Mouse (Mus musculus) retina, embryonic 14.5 days (tissue): ENCODE measurements around the gene Acy3.
A peak's percentile ranks its signal among the peaks of the same experiment; 100 is the strongest.
"Not testable (repeated sequence)": the region's sequence is repeated elsewhere in the genome, so short reads cannot be mapped to it uniquely, and the experiment has no call there.

Experiments used
- DNase-seq: peaks from one replicate; pipeline ENCODE4 v3.0.0-alpha.2; 2015; ENCODE audit warnings: low spot score

The Acy3 gene

GRCm38 (mm10) chr19:4003112-4003511 lies 16.7 kb downstream of the Acy3 start, which contains the start of gene Doc2g:
Gene Doc2g, plus strand, starts transcription at chr19:4003313.
- DNase-seq: no peak

- no peak for DNase-seq
Measured at GRCm38 (mm10) chr19:4003641-4004040, 17.3 kb downstream of the Acy3 start.

- no peak for DNase-seq
Measured at GRCm38 (mm10) chr19:4004331-4004730, 18.0 kb downstream of the Acy3 start.

GRCm38 (mm10) chr19:4005091-4005490 lies 18.7 kb downstream of the Acy3 start:
- DNase-seq: no peak

- DNase-seq: no peak
Measured at GRCm38 (mm10) chr19:4005971-4006370, 19.6 kb downstream of the Acy3 start.

- no peak for DNase-seq
Measured at GRCm38 (mm10) chr19:4011086-4011485, 24.7 kb downstream of the Acy3 start.

- peak; percentile 99 for DNase-seq
Measured at GRCm38 (mm10) chr19:4012432-4013022, 26.2 kb downstream of the Acy3 start, which contains the start of gene Ndufv1. Gene Ndufv1, minus strand, starts transcription at chr19:4012806.

- DNase-seq: no peak
Measured at GRCm38 (mm10) chr19:4013066-4013465, 26.7 kb downstream of the Acy3 start.

GRCm38 (mm10) chr19:4014802-4015201 lies 28.4 kb downstream of the Acy3 start:
- no peak for DNase-seq

- no peak for DNase-seq
Measured at GRCm38 (mm10) chr19:4015635-4016034, 29.3 kb downstream of the Acy3 start.

- DNase-seq: no peak
Measured at GRCm38 (mm10) chr19:4017921-4018587, 31.7 kb downstream of the Acy3 start.

- peak; percentile 86 for DNase-seq
Measured at GRCm38 (mm10) chr19:4018743-4019583, 32.6 kb downstream of the Acy3 start.

- DNase-seq: no peak
Measured at GRCm38 (mm10) chr19:4023185-4023584, 36.8 kb downstream of the Acy3 start.

- DNase-seq: no peak
Measured at GRCm38 (mm10) chr19:4027576-4027975, 41.2 kb downstream of the Acy3 start.

GRCm38 (mm10) chr19:4032668-4033067 lies 46.3 kb downstream of the Acy3 start:
- no peak for DNase-seq

- DNase-seq: no peak
Measured at GRCm38 (mm10) chr19:4033298-4033697, 46.9 kb downstream of the Acy3 start.

- DNase-seq: no peak
Measured at GRCm38 (mm10) chr19:4033742-4034141, 47.4 kb downstream of the Acy3 start.

GRCm38 (mm10) chr19:4036327-4037045 lies 50.1 kb downstream of the Acy3 start:
- DNase-seq: peak; percentile 30

GRCm38 (mm10) chr19:4037154-4037787 lies 50.9 kb downstream of the Acy3 start:
- DNase-seq: not testable (repeated sequence)

GRCm38 (mm10) chr19:4037788-4038232 lies 51.4 kb downstream of the Acy3 start, which contains the start of gene Gstp1:
Gene Gstp1, minus strand, starts transcription at chr19:4037985.
- peak; percentile 80 for DNase-seq
